Mouse (Mus musculus): Measurements from ENCODE around the gene Olfr1394. TPM values are rescaled to one million over a fixed set of nuclear protein-coding genes. Genes with fewer than 3 reads are reported as not detected.
"Not testable (repeated sequence)": the region's sequence is repeated elsewhere in the genome, so short reads cannot be mapped to it uniquely, and the experiment has no call there.

Olfr1394 gene
- total RNA-seq (2021): not detected
- long read RNA-seq, experiment 1: 0 reads
- long read RNA-seq, experiment 2: 0 reads

DNA sequence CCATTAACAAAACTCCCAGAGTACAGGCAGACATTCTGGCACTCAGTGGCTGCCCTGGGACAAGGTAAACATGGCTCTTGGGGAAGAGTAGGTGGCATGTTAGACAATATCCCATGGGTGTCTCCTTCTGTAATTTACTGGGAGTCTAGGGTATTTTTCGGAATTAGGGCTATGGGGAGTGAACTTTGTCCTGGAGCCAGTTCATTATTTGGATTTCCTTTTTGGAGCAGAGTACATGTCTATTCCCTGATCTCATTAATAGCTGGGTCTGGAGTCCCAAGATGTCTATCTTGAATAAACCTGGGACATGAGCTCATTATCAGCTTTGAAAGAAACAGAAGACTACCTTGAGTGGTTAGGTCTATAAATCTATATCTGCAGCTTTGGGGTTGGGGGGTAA, at the start of gene Olfr1394:
TSS of gene Olfr1394 (plus strand) at position 301 of the 400 bp plus-strand sequence.
- no peak for DNase-seq
- intact Hi-C loops (cut with DNase I; ENCODE audit: low total_unique reads): no loop called here

DNA sequence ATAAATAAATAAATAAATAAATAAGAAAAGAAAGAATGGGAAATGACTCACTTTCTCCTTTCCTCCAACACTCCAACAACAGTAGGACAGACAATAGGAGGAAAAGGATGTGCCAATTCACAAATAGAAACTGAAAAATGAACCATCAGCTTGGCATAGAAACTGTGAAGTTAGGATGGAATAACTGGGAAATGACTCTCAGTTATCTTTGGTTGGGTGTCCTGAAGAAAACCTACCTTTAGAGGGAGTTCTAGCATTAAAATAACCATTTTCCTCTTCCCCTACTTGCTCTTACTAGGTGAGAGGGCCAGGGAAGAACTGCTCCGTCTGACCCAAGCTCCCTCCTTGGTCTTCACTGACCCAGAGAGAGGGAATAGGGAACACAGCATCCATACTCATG, 48.4 kb upstream of the Olfr1394 start:
- DNase-seq: no peak
- intact Hi-C loops (cut with DNase I; ENCODE audit: low total_unique reads): loop anchor here (10.0 kb wide), 1 partner anchor 169 kb away; the partner anchor contains the start of gene Olfr1393

DNA sequence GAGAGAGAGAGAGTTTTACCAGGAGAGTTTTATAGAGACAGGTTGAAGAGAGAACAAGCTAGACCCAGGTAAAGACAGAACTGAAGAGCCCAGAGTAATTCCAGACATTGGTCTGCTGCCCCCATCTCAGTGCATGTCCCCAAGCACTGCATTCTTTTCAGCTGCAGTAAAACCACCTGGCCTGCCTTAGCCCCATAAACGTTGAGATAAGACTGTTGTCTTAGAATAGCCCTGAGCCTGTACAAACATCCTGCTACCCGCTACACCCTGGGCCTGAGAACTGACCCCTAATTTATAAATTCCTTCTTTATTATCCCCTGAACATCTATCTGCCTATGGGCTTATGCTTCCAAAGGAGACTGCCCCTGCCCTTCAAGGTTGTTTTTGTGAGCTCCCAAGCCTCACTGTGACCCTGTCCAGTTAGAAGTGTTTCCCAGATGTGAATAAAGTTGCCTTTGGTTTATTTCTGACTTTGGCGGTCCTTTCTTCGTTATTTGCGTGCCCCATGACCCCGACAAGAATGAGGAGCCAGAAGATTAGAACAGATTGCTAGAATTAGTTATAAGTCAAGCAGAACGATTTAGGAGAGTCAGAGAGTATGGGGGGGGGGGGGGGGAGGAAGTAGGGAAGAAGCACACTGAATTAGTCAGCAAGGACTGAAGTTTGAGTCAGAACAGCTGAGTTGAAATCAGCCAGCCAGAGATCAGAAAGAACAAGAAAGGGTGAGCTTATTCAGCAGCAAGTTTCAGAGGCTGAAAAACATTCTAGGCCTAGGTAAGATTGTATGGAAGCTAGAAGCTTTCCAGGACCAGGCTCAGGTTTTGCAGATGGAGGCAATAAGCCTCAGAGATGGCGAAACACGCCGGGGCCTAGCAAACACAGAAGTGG, 46.3 kb upstream of the Olfr1394 start:
- DNase-seq: no peak
- intact Hi-C loops (cut with DNase I; ENCODE audit: low total_unique reads): loop anchor here (10.0 kb wide), 1 partner anchor 167 kb away; the partner anchor contains the start of gene Olfr1393

DNA sequence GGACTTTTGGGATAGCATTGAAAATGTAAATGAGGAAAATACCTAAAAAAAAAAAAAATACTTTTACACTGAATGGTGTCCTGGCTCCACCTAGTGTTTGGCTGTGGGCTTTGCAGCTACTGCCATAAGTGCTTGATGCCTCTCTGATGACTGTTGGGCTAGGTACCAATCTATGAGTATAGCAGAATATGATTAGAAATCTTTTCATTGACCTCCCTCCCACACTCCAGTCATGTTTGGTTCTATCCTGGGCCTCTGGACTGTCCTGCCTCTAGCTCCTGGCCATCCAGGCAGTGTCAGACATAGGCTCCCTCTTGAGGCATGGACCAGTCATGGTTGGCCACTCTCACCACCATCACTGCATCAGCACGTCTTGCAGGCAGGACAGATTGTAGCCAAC, 45.3 kb upstream of the Olfr1394 start:
- DNase-seq: peak; percentile 16

DNA sequence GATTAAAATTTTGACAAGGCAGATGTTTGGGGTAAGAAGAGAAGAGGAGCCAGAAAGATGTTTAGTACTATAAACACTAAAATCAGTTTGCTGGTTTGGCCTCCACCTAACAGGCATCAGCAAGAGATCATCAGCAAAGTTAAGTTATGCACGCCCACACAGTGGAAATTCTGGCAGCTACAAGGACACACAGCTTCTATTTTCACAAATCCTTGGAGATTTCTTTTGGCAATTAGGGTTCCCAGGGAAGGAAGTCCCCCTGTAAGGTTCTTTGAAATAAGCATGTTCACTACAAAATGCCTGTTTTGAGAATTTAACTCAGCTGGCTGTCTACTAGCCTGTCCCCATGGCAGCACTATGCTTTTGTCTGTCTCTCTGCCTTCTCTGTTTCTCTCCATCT, 43.2 kb upstream of the Olfr1394 start:
- intact Hi-C loops (cut with DNase I; ENCODE audit: low total_unique reads): no loop called here

More for the DNA sequence above, 45.3 kb upstream of the Olfr1394 start:
- intact Hi-C loops (cut with DNase I; ENCODE audit: low total_unique reads): loop anchor here (10.0 kb wide), 1 partner anchor 166 kb away; the partner anchor contains the start of gene Olfr1393

DNA sequence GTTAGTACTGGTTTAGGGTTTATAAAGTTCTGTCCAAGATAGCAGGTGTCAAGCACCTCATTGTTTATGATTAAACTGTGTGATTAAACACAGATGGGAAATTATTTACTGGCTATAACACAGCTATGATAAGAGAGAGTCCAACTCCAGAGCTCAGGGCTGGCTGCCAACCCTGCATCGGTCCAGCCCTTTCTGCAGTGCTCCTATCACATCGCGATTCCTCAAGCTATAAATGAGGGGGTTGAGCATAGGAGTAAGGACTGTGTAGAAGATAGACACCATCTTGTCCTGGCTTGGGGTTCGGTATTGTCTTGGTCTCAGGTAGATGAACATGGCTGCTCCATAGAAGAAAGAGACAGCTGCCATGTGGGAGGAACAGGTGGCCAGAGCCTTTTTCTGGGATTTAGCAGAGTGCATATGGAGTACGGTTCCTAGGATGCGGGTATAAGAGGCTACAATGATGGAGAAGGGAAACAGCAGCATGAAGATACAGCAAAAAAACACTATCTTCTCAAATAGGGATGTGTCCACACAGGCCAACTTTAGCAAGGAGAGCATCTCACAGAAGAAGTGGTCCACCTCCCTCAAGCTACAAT, 41.5 kb upstream of the Olfr1394 start:
- intact Hi-C loops (cut with DNase I; ENCODE audit: low total_unique reads): no loop called here
- DNase-seq: no peak

More for the DNA sequence above, 43.2 kb upstream of the Olfr1394 start:
- no peak for DNase-seq

DNA sequence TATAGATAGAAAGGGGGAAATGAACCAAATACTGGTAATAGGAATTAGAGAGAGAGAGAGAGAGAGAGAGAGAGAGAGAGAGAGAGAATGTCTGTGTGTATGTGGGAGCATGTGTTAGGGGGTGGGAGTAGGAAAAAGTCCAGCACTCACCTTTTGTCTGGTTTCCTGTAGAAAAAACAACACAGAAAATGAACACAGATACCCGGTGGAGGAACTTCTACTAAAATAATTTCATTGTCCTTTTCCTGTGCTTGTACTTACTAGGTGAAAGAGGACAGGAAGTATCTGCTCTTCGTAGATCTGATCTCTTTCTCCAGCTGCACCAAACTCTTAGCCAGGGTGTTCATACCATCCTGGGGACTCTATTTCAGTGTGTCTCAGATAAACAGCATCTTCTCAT, 40.0 kb upstream of the Olfr1394 start:
- intact Hi-C loops (cut with DNase I; ENCODE audit: low total_unique reads): no loop called here
- DNase-seq: no peak

DNA sequence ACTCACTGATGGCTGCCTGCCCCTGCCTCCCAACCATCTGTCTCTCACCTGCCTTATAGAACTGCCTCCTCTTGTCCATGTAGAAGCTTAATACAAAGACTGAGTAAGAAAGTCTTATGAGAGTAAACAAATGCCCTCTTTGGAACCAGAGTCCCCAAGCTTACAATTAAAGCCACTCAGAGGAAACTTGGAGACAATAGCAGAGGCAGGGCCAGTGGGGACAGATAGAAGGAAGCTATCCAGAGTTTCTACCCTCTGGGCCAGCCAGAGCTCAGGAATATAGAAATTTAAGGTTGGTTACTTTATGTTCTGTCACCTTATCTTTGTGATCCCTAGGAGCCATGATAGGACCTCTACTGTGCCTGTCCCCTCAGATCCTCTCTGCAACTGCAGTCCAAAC, 39.4 kb upstream of the Olfr1394 start, which contains the start of gene Olfr1396:
TSS of gene Olfr1396 (minus strand) at position 101 of the 400 bp plus-strand sequence.
- intact Hi-C loops (cut with DNase I; ENCODE audit: low total_unique reads): no loop called here
- DNase-seq: no peak

DNA sequence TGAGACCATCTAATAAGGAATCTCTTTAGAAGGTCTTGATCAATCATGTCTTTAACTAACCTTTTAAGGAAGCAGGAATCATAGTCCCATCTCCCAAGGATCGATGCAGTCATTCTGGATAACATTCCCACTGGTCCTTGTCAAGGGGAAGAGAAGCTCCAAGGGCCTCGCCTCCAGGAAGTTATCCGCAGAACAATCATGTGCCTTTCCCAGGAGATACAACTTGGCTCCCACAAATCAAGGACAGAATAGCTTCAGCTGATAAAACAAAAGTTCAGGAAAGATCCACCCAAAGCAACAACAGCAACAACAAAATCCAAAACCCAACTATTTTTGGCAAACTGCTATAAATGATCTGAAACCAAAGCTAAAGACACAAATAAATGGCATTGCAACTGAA, 34.5 kb upstream of the Olfr1394 start:
- intact Hi-C loops (cut with DNase I; ENCODE audit: low total_unique reads): no loop called here
- no peak for DNase-seq

DNA sequence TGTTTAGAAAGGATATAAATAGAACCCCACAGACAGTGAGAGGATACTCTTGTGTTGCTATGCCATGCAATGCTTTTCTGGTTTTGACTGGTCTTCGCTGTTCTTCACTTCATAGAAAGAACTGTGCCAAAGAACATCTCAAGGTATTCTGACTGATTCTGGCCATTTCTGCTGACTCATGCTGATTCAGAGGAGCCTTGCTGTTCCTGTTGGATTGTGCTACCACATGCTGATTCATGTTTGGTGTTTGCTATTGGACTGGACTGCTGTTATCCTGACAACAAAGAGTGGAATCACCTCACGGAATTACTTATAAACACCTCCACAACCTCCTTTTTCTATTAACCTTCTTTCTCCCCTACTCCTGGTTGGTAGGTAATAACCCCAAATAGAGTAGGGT, 30.0 kb upstream of the Olfr1394 start:
- intact Hi-C loops (cut with DNase I; ENCODE audit: low total_unique reads): no loop called here
- no peak for DNase-seq

DNA sequence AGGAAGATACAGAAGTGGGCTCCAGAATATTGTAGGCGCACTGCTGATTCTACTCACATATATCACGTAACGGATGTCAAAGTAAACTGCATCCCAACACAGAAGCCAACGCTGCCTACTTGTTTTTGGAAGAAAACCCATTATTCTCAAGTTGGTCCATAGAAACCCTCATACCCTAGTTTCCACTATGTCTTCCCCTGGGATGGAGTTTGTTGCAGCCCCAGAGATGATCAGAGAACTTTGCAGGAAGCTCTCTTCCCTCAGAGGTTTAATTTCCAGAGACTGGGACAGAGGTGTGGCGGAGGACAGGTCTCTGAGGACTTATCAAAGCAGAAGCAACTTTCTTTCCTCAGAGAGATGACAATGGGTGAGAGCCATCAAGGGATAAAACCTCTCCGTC, 12.2 kb upstream of the Olfr1394 start, which contains the start of gene Olfr1395:
TSS of gene Olfr1395 (plus strand) at position 301 of the 400 bp plus-strand sequence.
- no peak for DNase-seq
- intact Hi-C loops (cut with DNase I; ENCODE audit: low total_unique reads): no loop called here

DNA sequence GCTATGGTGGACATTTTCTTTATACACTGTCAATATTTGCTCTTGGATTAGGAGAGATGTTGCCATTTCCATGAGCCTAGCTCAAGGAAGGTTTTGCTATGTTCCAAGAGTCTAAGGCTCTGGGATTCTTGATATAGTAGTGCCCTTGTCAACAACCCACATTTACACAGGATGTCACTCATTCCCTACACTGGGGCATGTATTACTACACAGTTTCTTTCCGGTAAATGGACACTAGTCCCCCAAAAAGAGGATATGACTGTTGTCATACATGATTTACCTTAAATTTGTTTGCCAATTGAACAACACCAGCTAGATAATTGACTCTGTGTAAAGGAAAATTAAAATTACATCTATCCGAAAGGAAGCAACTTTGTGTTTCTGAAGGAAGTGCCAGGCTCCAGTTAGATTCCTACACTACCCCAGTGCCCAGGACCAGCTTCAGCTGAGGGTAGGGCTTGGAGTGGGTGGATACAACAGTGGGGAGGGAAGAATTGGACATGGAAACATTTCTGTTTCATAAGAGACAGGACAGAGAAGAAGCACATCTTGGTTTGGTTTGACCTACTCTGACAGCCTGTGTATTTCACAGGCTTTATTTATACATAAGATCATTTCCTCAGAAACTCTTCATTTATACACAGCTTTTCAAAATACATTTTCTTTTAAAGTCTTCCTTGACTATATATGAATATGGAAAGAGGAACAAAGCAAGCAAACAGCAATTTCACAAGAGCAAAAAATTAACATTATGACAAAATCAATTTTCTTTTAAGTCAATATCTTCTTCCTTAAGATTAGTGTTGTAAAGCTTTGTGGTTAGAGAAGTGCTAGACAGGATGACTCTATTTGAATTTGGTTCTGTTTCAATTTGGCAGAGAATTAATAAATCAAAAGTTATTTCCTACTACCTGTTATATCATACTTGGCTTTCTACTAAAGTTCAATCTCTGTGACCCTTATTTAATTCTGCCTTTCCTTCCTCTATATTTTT, 2.9 kb downstream of the Olfr1394 start:
- DNase-seq: no peak
- intact Hi-C loops (cut with DNase I; ENCODE audit: low total_unique reads): no loop called here

DNA sequence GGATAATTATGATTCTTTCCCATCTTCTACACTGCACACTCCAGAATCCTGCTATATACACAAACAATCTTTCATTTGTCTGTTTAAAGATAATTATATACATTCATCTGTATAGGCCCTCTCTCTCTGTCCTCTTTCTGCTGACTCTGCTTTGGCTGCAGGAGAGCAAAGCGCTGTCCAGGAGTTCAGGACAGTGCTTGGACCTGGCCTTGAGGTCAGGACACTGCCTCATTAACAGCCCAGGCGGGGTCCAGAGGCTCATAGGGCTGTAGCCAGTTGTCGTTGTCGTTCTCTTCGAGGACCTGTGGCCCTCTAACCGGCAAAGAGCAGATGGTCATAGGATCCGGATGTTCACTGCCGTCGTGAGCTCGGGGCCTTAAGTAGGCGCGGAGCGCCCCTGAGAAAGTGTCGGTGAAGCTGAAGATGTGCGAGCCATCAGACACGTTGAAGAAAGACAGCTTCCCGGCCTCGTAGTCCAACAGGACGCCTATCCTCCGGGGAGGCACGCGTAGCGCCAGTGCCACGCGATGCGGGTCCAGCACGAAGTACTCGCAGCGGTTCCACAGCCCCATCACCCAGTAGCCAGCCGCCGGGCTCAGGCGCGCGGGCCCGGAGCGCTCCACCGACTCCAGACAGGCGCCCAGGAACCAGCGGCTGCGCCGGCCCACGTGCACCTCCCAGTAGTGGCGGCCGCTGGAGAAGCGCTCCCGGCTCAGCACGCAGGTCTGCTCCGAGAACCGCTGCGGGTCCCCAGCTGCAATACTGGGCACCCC, 14.8 kb downstream of the Olfr1394 start:
- intact Hi-C loops (cut with DNase I; ENCODE audit: low total_unique reads): no loop called here
- peak; percentile 6 for DNase-seq

DNA sequence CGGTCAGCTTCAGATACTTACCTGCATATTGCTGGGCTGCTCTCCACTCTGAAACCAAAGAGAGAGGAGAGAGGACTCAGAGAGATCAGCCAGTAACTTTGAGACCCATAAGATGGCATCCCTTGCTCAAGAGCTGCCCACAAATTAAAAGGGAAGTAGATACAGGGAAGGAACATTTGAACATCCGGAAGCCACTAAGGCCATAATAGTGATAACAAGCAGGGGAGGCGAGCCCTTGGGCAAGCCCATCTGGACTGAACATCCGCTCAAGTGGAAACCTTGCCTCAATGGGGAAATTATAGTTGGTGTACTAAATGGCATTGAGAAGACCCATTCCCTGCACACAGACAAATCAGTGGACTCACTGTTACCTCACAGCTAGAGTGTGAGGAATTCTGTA, 16.4 kb downstream of the Olfr1394 start:
- intact Hi-C loops (cut with DNase I; ENCODE audit: low total_unique reads): no loop called here
- no peak for DNase-seq

DNA sequence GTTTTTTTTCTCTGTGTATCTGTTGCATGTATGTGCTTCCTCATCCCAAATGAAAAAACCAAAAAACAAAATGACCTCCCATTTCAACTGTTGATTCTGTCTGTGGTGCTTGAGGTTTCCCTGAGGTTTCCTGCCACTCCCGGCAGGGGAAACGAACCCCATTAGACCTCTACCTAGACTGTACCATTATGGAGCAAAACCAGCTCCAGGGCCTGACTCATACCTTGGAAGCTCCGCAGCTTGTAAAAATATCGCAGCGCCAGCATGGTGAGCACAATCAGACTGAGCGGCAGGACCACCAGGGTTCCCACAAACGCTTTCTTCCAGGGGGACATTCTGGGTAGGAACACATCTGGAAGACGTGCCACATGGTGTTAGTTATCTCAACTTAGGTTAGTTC, 21.2 kb downstream of the Olfr1394 start:
- no peak for DNase-seq
- intact Hi-C loops (cut with DNase I; ENCODE audit: low total_unique reads): no loop called here

DNA sequence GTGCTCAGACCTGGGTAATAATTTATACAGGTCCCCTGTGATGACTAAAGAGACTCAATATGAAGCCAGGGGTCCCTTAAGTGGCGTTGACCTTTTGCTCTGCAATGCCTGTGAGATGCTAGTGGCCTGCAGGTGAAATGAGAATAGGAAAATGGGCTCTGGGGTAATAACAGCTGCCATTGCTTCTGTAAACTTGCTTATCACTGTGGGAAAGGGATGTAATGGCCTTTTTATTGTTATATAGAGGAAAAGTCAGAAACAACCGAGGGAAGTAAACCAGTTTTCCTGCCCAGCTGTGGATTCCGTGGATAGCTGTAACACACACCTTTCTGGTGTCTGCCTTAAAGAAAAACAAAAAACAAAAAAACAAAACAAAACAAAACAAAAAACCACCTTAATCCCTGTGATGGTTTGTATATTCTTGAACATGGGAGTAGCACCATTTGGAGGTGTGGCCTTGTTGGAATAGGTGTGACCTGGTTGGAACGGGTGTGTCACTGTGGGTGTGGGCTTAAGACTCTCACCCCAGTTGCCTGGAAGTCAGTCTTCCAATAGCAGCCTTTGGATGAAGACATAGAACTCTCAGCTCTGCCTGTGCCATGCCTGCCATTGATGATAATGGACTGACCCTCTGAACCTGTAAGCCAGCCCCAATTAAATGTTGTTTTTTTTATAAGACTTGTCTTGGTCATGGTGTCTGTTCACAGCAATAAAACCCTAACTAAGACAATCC, 22.0 kb downstream of the Olfr1394 start:
- intact Hi-C loops (cut with DNase I; ENCODE audit: low total_unique reads): not testable (repeated sequence)

DNA sequence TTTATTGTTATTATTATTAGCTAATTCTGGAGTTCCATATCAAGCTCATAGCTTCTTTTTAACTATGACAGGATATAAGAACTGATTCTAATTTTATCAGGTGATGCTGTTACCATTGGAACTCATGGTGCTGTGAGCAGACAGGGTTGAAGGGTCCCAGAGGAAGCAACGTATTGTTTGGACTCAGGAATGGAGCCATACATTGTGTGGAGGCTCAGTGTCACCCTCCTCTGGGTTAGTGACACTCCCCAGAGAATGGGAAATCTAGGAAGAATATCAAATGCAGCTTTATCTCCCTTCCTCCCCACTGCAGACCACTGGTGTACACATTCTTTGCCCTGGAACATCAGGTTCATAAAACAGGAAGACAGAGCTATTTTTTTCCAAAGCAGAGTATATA, 29.0 kb downstream of the Olfr1394 start:
- intact Hi-C loops (cut with DNase I; ENCODE audit: low total_unique reads): no loop called here
- DNase-seq: no peak

More for the DNA sequence above, 22.0 kb downstream of the Olfr1394 start:
- DNase-seq: not testable (repeated sequence)

DNA sequence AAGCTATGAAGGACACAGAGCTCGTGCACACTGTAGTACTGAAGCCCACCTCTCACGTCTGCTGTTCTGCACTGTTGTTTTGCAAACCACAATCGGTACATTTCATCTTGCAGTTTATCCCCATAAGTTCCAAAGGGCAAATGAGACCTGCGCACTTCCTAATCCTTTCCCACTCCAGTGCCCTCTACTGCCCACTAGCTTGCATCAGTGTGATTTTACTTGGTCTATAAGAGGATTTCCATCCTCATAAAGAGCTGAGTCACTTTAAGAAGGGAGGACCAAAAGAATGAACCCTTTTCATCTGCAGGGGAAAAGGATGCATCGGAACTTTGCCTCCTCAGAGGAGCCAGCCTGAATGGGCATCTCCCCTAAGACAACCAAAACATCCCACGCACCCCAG, 32.3 kb downstream of the Olfr1394 start:
- intact Hi-C loops (cut with DNase I; ENCODE audit: low total_unique reads): no loop called here
- no peak for DNase-seq

Measured in gastrocnemius, postnatal 14 days (tissue).